Mouse (Mus musculus) olfactory bulb, adult 2 months (tissue): Measurements from ENCODE around the gene Pcsk5.

Experiments
- CTCF ChIP-seq: fragments of 200-500 bp; IDR thresholded peaks from 2 replicates; pipeline ENCODE4 v1.5.1; 2012; ENCODE audit warnings: low read depth, mild to moderate bottlenecking, low read length, moderate library complexity; ENCODE audit not compliant: insufficient read depth
- POLR2A ChIP-seq: fragments of 200-500 bp; IDR thresholded peaks from 2 replicates; pipeline ENCODE4 v1.6.1; 2012; ENCODE audit warnings: mild to moderate bottlenecking, low read depth, low read length, moderate library complexity; ENCODE audit not compliant: insufficient read depth

DNA sequence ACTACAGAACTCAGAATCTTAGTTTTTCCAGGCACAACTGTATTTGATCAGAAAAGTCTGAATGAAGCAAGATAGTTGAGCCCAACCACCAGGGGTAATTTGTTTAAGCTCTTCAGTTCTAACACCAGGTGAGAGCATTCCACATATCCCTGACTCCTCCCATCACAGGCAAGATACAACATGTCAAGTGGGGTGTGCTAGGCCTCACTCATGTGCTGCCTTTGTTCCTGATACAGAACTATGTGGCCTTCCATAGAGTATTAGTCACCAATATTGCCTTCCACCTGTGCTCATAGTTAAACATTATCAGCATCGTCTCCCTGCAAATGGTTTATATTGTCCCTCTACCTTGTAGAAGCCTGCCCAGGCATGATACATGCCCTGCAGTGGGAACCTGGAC, 36.6 kb downstream of the Pcsk5 start:
- no peak for TF ChIP-seq CTCF
- no peak for TF ChIP-seq POLR2A
